Mouse (Mus musculus) erythroblast, embryonic 14.5 days (primary cell): ENCODE data around the gene Immp2l.

Source experiments
- GATA1 ChIP-seq: IDR thresholded peaks from 2 replicates; pipeline ENCODE4 v1.6.1; 2012; ENCODE audit warnings: low read length, inconsistent platforms, mixed read lengths
- TAL1 ChIP-seq: IDR thresholded peaks from 3 replicates; pipeline ENCODE4 v1.6.1; 2012; ENCODE audit warnings: low read length, inconsistent platforms, mixed read lengths

GRCm38 (mm10) chr12:41063281-41063680 lies 39.4 kb downstream of the Immp2l start:
- TF ChIP-seq GATA1 (no peak), TAL1 (no peak)
